Mouse (Mus musculus): ENCODE results near the gene Glb1l2. TPM values are rescaled to one million over a fixed set of nuclear protein-coding genes. Genes with fewer than 3 reads are reported as not detected.
A peak's percentile ranks its signal among the peaks of the same experiment; 100 is the strongest.

Gene Glb1l2
- total RNA-seq (2021) = under 1 TPM; 0.40 to 0.63 TPM

- peak; percentile 74 to 82 for DNase-seq
Observed at GRCm38 (mm10) chr9:26805935-26806666, at the start of gene Glb1l2. Gene Glb1l2, minus strand, starts transcription at chr9:26806468.

GRCm38 (mm10) chr9:26831089-26831488 is 24.8 kb upstream of the Glb1l2 start:
- no peak for DNase-seq

DNA sequence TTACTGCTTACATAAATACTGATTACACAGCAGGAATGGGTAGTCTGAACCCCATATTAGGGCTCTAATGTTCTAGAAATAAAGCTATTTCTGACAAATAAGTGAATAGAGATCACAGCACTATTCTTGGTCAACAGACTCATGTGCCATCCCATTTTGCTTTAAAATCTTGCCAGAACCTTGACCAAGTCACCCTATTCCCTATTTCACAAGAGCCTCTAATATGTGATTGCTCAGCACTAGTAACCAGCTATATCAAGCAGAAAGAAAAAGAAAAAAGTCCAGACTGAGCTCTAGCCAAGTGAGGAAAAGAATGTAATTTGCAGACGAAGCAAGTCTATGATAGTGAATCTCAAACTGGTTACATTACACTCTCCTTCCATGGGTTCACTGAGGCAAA is 13.7 kb upstream of the Glb1l2 start:
- no peak for DNase-seq

GRCm38 (mm10) chr9:26808735-26809134 is 2.5 kb upstream of the Glb1l2 start:
- no peak for DNase-seq

DNA sequence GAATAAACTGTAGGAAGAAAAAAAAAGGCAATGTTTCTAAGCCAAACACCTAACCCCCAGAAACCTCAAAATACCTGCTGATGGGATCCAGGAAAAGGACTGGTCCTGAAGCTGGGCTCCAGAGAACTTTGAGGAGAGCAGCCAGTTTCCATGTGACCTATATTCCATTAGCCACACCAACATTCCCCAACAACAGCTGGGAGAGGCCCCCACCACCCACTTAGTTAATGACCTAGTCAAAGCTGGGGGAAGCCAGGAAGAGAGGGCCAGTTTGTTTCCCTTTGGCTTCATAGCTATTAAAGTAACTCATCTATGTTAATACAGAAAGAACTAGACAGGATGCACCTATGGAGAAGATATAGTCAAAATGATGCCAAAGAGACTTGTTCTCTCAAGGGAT is 1.9 kb downstream of the Glb1l2 start:
- DNase-seq = no peak

DNA sequence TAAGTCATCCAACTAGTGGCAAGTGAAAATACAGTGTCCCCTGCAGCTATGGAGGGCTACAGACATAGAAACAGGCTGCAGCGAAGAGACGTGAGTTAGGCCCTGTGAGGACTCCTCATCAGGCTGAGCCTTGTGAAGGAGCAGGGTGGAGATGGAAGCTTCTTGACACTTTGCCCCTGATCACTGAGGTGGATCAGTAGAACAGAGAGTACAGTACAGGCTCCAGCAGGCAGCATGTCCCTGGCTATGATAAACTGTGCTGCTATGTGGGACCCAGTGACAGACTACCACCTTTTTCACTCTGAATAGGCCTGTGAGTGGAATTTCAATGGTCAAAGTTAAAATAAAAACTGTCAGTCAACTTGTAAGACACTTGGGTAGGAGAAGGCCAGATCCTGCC is 5.9 kb downstream of the Glb1l2 start:
- DNase-seq = no peak

DNA sequence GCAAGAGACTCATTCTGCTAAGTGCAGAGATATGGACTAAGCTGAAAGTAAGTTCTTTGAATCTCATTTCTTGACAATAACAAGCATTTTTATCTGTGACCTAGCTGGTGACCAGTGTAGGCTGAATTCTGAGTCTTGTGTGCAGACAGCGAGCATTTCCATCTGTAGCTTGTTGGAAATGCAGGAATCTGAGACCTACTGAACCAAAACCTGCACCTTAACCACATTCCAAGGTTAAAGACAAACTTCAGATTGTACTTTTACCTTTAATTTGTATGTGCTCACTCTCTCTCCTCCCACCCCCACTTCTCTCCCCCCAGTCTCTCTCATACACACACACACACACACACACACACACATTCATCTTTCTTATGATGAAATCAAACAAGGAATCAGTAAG is 7.5 kb downstream of the Glb1l2 start:
- DNase-seq = no peak

DNA sequence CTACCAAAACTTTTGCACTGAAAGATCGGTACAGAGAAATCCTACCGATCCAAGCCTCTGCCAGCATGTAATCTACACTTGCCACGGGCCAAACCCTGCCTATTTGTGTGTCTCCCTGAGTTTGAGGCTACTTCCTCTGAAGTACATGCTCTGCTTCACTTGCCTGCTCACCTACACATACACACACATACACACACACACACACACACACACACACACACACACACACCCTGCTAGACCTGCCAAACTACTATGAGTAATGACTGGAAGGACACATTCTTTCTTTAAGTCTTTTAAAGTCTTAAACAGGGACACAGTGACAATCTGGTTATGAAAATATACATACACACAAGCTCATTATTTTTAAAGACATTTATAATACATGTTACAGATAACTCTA is 8.1 kb downstream of the Glb1l2 start:
- no peak for DNase-seq

DNA sequence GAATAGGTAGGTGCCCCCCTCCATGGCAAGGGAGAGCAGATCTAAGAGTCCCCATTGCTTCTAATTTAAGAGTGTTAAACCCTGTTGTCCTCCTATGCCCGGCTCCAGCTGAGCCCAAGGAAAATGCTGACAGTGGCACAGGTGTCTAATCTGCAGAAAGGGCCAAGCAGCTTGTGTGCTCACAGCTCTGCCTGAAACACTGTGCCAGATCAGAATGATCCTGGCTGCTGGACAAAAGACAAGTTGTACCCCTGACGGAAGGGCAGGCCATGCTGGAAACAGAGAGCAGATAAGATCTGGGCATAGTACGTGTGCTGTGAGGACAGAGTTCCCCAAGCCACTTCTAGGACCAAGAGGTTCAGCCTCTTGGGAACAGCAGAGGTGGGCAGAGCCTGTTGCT is 13.4 kb downstream of the Glb1l2 start:
- no peak for DNase-seq

GRCm38 (mm10) chr9:26783414-26783975 is 22.8 kb downstream of the Glb1l2 start:
- peak in 1 of 2 experiments; percentile 44 for DNase-seq

- no peak for DNase-seq
Observed at GRCm38 (mm10) chr9:26778421-26778820, 27.8 kb downstream of the Glb1l2 start.

GRCm38 (mm10) chr9:26776122-26776902 is 30.0 kb downstream of the Glb1l2 start:
- DNase-seq = no peak

DNA sequence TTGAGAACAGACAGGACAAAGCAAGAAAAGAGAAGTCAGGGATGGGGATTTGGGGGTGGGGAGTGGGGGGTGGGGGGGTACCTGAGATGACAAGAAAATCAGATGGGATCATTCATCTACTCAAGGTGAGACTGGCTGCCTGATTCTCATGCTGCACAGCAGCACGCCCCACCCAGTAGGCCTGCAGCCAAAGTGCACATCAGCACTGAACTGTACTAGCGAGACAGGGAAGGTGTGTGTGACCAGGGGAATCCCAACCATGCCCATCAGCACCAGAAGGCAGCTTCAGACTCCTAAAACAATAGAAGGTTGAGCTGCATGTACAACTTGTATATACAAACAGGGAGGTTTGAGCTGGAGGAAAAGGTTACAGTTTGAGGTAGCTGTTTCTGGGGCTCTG is 30.6 kb downstream of the Glb1l2 start:
- no peak for DNase-seq

DNA sequence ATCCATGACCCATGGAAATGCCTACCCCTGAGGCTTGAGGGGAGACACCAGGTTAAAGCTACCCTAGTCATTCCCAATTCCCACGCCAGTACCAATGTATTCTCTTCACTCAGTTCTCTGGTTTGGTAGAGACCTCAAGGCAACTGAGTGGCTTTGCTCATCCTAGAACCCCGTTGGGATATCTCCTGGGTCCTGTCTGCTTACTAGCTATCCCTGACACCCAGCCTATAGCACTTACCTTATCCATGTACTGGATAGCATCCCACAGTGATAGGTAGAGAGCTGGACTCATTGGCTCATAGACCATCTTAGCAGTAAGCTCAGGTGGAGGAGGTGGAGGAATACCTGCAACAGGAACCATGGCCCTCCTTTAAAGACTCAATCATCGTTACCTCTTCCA is 38.1 kb downstream of the Glb1l2 start:
- DNase-seq = no peak

GRCm38 (mm10) chr9:26762477-26762876 is 43.8 kb downstream of the Glb1l2 start:
- DNase-seq = no peak

DNA sequence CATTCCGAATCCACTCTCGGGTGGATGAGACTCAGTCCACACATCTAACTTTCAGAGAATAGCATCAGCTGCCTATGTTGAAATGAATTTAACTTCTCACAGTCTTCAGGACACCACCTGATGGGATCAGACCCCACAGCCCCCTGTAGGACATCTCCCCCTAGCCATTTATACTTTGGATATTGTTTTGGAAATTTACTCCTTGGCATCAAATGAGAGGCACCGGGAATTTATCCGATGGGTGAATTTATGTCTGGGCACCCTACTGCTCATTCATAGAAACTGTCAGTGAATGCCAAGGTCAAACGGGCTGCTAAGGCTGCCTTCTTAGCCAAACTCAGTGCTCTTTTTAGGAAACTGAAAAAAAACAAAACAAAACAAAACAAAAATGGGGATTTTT is 45.7 kb downstream of the Glb1l2 start:
- DNase-seq = no peak

DNA sequence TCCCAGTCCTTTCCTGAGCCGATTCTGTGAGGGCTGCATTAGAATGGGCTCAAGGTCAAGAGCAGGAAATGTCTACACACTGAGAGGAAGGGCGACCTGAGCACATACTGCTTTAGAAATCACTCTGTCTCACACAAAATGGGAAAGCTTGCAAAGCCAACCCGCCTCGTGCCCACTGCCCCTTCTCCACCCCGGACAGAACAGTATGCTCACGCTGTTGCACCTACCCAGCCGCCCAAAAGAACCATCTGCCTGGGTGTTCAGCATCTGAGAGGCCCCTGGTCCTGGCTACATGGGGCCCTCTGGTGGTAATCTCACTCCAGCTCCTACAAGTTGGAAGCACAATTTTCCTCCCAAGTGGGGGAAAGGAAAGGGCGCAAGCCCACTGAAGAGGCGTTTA is 46.2 kb downstream of the Glb1l2 start:
- peak; percentile 73 for DNase-seq

DNA sequence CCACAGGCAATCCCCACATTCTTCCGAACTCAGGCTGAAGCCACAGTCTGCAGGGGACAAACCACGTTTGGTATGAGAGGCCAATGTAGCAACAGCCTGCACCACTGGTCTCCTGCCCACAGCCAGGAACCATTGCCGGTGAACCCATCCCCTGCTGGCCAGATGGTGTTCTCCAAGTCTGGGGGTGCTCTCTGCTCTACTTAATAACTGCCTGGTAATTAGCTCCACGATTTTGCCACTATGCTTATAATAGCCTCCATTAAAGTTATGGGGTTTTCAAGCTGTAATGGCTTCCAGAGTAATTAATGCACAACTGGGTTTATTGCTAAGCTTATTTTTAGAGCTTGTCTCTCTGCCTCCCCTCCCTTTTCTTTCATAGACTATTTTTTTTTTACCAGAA is 57.4 kb downstream of the Glb1l2 start:
- no peak for DNase-seq

DNA sequence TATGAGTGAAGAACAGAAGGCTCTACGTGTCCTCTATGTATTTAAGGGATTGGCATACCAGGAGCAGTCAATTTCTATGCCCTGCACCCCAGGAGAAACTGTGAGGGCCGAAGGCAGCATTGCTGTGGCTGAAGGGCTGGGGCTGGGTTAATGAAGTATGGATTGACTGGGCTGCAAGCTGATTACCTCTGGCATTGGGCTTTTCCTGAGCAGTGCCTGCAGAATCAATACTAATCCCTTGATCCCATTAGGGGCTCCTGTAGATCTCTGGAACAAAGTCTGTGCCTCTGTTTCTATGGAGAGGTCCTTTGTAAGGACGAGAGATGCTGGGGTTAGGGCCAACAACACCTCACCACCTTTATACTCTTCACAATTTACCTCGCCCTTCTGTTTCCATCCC is 59.1 kb downstream of the Glb1l2 start:
- DNase-seq = no peak

GRCm38 (mm10) chr9:26742817-26743216 is 63.5 kb downstream of the Glb1l2 start:
- no peak for DNase-seq

DNA sequence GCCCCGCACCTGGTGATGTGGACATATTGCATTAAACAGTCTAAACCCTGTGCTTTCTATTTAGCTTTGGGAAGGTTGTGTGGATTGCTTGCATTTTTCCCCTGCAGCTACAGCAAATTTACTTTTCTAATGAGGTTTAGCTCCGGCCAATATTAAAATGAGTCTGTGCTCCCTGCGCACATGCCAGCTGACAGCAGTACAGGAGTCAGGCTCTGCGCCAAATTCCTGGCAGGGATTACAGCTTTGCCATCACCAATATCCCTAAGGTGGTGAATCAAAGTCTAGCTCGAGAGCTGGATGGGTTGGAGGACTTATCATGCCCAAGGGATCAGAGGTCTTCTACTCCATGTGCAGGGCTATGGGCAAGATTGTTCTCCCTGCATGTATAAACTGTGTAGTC is 69.2 kb downstream of the Glb1l2 start:
- DNase-seq = no peak

DNA sequence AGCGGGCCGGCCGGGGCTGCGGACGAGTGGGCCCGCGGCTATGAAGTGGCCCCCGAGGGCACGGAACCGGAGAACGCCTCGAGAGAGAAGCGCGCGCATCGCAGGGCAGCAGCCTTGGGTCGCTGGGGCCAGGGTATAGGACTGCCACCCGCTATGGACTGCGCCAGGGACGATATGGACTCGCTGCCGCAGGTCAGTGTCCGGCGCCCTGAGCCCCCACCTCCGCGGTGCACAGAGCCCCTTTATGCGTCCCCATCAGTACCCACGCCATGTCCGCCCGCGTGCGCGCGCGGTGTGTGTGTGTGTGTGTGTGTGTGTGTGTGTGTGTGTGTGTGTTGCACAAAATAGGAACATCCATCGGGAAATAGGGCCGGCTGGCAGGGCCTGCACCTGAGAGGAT is 72.3 kb downstream of the Glb1l2 start:
- peak in 1 of 2 experiments; percentile 40 for DNase-seq

DNA sequence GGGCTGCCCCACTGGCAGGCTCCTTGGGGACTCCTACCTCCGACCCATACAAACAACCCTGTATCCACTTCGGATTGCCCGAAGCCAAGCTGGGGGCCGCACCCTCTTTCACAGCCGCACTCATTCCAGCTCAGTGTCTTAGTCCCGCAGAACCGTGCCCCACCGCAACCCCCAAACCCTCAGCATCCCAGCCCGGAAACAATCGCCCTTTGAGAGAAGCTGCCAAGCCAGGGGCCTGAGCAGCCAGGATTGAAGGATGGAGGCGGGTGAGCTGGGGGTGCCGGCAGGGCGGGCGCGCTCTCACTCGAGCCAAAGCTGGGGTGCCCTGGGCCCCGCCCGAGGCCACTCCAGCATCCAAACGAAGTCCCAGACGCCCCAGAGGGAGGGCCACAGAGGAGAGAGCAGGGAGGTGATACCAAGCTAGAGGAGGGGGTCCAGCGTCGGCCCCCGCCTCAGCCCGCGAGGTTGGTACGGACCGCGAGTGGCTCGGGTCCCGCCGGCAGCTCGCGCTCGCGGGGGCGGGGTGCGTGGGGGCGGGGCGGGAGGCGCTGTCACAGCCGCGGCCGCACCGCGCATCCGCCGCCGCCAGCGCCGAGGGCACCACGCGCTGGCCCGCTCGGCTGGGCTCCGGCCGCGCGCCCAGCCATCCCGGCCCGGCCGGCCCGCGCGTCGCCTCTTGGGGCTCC is 72.9 kb downstream of the Glb1l2 start, which contains the start of gene B3gat1:
TSS of gene B3gat1 (plus strand) at position 523 of the 686 bp plus-strand sequence.
- DNase-seq = peak; percentile 63 to 73
